Mouse (Mus musculus): ENCODE measurements around the gene Auts2. TPM values are rescaled to one million over a fixed set of nuclear protein-coding genes. Genes with fewer than 3 reads are reported as not detected.

Gene Auts2
- polyA plus RNA-seq, 2 experiments, result 38.3 to 50.8 TPM

DNA sequence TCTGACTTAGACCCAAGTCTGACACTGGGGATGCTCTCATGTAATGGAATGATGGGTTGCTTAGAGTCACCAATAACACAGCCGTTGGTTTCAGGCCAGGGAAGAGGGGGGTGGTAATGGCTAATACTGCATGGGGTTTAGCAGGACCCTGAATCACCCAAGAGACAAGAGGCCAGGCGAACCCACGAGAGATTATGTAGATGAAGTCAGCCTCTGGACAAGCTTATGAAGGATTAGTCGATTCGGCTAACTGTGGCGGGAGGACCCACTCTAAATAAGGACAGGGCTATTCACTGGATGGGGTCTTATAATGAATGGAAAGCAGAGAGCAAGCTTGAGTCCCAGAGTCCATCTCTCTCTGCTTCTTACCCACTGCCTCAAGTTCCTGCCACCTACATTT lies 1084.4 kb downstream of the Auts2 start:
- Histone ChIP-seq H3K4me3 (replicated peaks; ENCODE audit: low read length) (no peak overlapping the region), H3K4me1 (ENCODE audit: control insufficient read depth, insufficient read depth, low read length) (no peaks in the 10 kb centered on the region), H3K9ac (ENCODE audit: low read depth, low read length, severe bottlenecking) (no peak overlapping the region), H3K27me3 (ENCODE audit: control insufficient read depth, insufficient read depth, low read length) (no peaks in the 10 kb centered on the region), H3K36me3 (ENCODE audit: control insufficient read depth, insufficient read depth, low read length) (peaks cover 97% of the 10 kb centered on the region), H3K9me3 (ENCODE audit: control insufficient read depth, low read length) (no peaks in the 10 kb centered on the region), H3K27ac (replicated peaks; ENCODE audit: low read depth, low read length) (no peak overlapping the region), H3K4me2 (replicated peaks; ENCODE audit: low read depth, low read length, severe bottlenecking) (no peak overlapping the region)
- TF ChIP-seq POLR2A (IDR thresholded peaks at IDR 0.05; ENCODE audit: borderline replicate concordance, extremely low read depth, insufficient read depth, insufficient read length), result no peak
- ATAC-seq (ENCODE audit: low FRiP score, low read depth), result no peak
- WGBS, result 87% methylated on average over 6 of the region's 6 CpGs
- DNase-seq (ENCODE audit: low spot score), result no peak

DNA sequence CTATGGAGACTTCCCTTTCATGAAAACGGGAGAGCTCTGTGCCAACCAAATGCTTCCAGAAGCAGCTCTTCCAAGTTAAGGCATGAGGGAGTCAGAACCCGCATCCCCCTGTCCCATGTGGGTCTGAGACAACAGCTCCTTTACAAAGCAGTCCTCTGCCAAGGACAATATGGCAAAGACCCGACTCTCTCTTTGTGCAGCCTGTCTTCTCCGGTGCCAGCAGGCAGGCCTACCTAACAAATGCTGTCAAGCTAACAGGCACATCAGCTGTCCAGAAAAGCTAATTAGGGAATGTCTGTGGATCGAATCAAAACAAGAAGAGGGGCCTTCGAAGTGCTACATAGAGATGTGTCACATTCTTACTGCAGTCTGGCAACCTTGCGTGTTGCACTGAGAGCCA lies 1085.1 kb downstream of the Auts2 start:
- WGBS, result 91% methylated on average over 7 of the region's 7 CpGs
- H3K36me3 ChIP-seq (ENCODE audit: control insufficient read depth, insufficient read depth, low read length), result peaks cover 94% of the 10 kb centered on the region
- ATAC-seq (ENCODE audit: low FRiP score, low read depth) (no peak), DNase-seq (ENCODE audit: low spot score) (no peak)
- H3K4me1 ChIP-seq (ENCODE audit: control insufficient read depth, insufficient read depth, low read length), result no peaks in the 10 kb centered on the region
- no peaks in the 10 kb centered on the region for H3K27me3 ChIP-seq (ENCODE audit: control insufficient read depth, insufficient read depth, low read length)
- no peak overlapping the region for H3K27ac ChIP-seq (replicated peaks; ENCODE audit: low read depth, low read length)
- no peak for TF ChIP-seq POLR2A (IDR thresholded peaks at IDR 0.05; ENCODE audit: borderline replicate concordance, extremely low read depth, insufficient read depth, insufficient read length)
- H3K4me2 ChIP-seq (replicated peaks; ENCODE audit: low read depth, low read length, severe bottlenecking), result no peak overlapping the region
- H3K9me3 ChIP-seq (ENCODE audit: control insufficient read depth, low read length), result no peaks in the 10 kb centered on the region
- no peak overlapping the region for H3K9ac ChIP-seq (ENCODE audit: low read depth, low read length, severe bottlenecking)
- H3K4me3 ChIP-seq (replicated peaks; ENCODE audit: low read length), result no peak overlapping the region

DNA sequence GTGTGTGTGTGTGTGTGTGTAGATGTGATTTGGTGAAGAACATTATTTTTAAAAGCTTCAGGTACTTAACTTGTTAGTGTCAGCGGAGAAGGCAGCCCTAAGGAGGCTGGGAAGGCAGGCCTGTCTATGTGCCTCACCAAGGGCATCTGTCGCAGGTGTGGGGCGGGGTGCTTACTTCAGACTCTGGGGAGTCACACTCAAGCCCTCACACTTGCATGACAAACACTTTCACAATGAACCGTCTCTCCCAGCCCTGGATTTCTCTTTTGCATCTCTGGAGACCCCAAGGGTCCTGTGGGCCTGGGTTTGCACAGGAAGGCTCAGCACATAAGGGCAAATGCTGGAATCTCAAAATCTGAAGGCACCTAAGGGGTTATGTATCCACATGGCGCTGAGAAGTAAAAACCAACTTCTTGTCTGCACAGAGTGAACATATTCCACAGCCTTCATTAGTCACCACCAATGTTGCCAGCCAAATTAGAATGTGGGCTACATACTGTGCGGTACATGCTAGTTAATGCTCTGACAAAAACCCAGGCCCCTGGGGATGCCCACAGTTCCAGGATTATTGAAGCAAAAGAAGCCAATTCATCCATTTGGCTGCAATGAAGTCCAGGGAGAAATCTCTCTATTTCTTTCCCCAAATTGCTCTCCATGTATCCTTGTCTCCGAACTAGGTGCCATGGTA lies 1093.8 kb downstream of the Auts2 start:
- no peak overlapping the region for H3K4me2 ChIP-seq (replicated peaks; ENCODE audit: low read depth, low read length, severe bottlenecking)
- 87% methylated on average over 7 of the region's 7 CpGs for WGBS
- TF ChIP-seq POLR2A (IDR thresholded peaks at IDR 0.05; ENCODE audit: borderline replicate concordance, extremely low read depth, insufficient read depth, insufficient read length), result no peak
- H3K27ac ChIP-seq (replicated peaks; ENCODE audit: low read depth, low read length), result no peak overlapping the region
- no peaks in the 10 kb centered on the region for H3K4me1 ChIP-seq (ENCODE audit: control insufficient read depth, insufficient read depth, low read length)
- DNase-seq (ENCODE audit: low spot score) (no peak), ATAC-seq (ENCODE audit: low FRiP score, low read depth) (no peak)
- no peak overlapping the region for H3K4me3 ChIP-seq (replicated peaks; ENCODE audit: low read length)
- H3K9me3 ChIP-seq (ENCODE audit: control insufficient read depth, low read length), result no peaks in the 10 kb centered on the region
- H3K9ac ChIP-seq (ENCODE audit: low read depth, low read length, severe bottlenecking), result no peak overlapping the region
- peaks cover 93% of the 10 kb centered on the region for H3K36me3 ChIP-seq (ENCODE audit: control insufficient read depth, insufficient read depth, low read length)
- no peaks in the 10 kb centered on the region for H3K27me3 ChIP-seq (ENCODE audit: control insufficient read depth, insufficient read depth, low read length)

DNA sequence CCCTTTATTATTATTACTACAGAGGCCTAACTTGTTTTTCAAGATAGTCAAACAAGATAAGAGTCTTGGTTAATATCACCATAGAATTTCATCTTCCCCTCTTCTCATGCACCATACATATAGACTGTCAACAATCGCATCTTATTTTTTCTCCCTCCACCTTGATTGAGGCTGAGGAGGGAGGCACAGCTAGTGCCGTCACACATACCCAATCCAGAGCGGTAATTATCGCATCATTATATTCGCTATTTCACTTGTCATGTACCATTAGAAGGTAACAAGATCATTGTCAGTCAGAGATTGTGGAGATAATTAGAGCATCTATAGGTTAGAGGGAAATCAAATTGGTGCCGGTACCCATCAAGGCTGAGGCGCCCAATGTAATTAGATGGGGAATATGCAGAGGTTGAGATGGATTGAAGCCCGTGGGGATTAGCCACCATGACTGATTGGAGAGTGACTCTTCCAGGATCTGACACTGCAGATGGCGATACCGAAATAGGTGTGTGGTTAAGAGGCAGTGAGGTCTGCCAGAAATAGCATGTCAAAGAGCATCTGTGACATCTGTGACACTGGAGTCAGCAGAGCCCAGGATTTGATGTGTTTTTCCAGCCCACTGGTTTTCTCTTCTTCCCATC lies 1107.8 kb downstream of the Auts2 start:
- Histone ChIP-seq H3K27me3 (ENCODE audit: control insufficient read depth, insufficient read depth, low read length) (no peaks in the 10 kb centered on the region), H3K36me3 (ENCODE audit: control insufficient read depth, insufficient read depth, low read length) (peaks cover 36% of the 10 kb centered on the region), H3K4me1 (ENCODE audit: control insufficient read depth, insufficient read depth, low read length) (peaks cover 6% of the 10 kb centered on the region), H3K4me2 (replicated peaks; ENCODE audit: low read depth, low read length, severe bottlenecking) (no peak overlapping the region), H3K27ac (replicated peaks; ENCODE audit: low read depth, low read length) (no peak overlapping the region), H3K9ac (ENCODE audit: low read depth, low read length, severe bottlenecking) (no peak overlapping the region), H3K9me3 (ENCODE audit: control insufficient read depth, low read length) (no peaks in the 10 kb centered on the region), H3K4me3 (replicated peaks; ENCODE audit: low read length) (no peak overlapping the region)
- WGBS, result 89% methylated on average over 10 of the region's 10 CpGs
- ATAC-seq (ENCODE audit: low FRiP score, low read depth) (no peak), DNase-seq (ENCODE audit: low spot score) (no peak)
- TF ChIP-seq POLR2A (IDR thresholded peaks at IDR 0.05; ENCODE audit: borderline replicate concordance, extremely low read depth, insufficient read depth, insufficient read length), result no peak

DNA sequence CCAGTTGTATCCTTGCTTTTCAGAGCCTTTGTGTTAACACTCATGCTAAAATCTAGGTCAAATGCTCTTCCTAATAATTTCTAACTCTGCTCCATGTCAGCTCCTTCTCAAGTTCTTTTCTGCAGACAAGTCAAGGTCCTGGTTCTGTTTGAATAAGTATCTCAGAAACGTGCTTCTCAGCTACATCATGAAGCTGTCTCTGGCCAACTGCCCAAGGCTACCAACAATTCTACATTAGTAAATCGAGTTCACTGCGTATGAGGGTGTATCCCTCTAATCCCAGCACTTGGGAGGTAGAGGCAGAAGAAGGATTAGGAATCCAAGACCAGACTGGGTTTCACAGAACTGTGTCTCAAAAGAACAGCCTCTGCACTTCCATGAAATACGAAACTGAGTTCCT lies 1109.9 kb downstream of the Auts2 start:
- no peaks in the 10 kb centered on the region for H3K27me3 ChIP-seq (ENCODE audit: control insufficient read depth, insufficient read depth, low read length)
- no peak overlapping the region for H3K27ac ChIP-seq (replicated peaks; ENCODE audit: low read depth, low read length)
- H3K9me3 ChIP-seq (ENCODE audit: control insufficient read depth, low read length), result no peaks in the 10 kb centered on the region
- peaks cover 15% of the 10 kb centered on the region for H3K36me3 ChIP-seq (ENCODE audit: control insufficient read depth, insufficient read depth, low read length)
- no peak overlapping the region for H3K9ac ChIP-seq (ENCODE audit: low read depth, low read length, severe bottlenecking)
- H3K4me3 ChIP-seq (replicated peaks; ENCODE audit: low read length), result no peak overlapping the region
- WGBS, result 83% methylated on average over 4 of the region's 4 CpGs
- ATAC-seq (ENCODE audit: low FRiP score, low read depth), result no peak
- peaks cover 6% of the 10 kb centered on the region for H3K4me1 ChIP-seq (ENCODE audit: control insufficient read depth, insufficient read depth, low read length)
- no peak for DNase-seq (ENCODE audit: low spot score)
- H3K4me2 ChIP-seq (replicated peaks; ENCODE audit: low read depth, low read length, severe bottlenecking), result no peak overlapping the region
- no peak for TF ChIP-seq POLR2A (IDR thresholded peaks at IDR 0.05; ENCODE audit: borderline replicate concordance, extremely low read depth, insufficient read depth, insufficient read length)

Measured in limb, embryonic 14.5 days (tissue).